Mouse (Mus musculus) right cerebral cortex, adult 2 months (tissue): ENCODE results near the gene Ccdc130.
"Not testable (repeated sequence)": the region's sequence is repeated elsewhere in the genome, so short reads cannot be mapped to it uniquely, and the experiment has no call there.

Experiments used
- DNase-seq, 2 experiments: peaks; one replicate each; pipeline ENCODE4 v3.0.0; 2021 to 2022; ENCODE audit warnings: low spot score in 2 of 2

The Ccdc130 gene

GRCm38 (mm10) chr8:84269950-84270773, at the start of gene Ccdc130:
Ccdc130 (minus strand) TSS chr8:84270380.
- peak; percentile 100 for DNase-seq

GRCm38 (mm10) chr8:84308376-84308775, 38.2 kb upstream of the Ccdc130 start:
- DNase-seq, result no peak

- DNase-seq, result no peak
Measured at GRCm38 (mm10) chr8:84303951-84304350, 33.8 kb upstream of the Ccdc130 start.

GRCm38 (mm10) chr8:84297029-84297785, 27.0 kb upstream of the Ccdc130 start:
- peak in 1 of 2 experiments; percentile 8 for DNase-seq

GRCm38 (mm10) chr8:84291688-84292087, 21.5 kb upstream of the Ccdc130 start:
- DNase-seq, result peak; percentile 54 to 66

GRCm38 (mm10) chr8:84291086-84291485, 20.9 kb upstream of the Ccdc130 start:
- DNase-seq, result no peak

- no peak for DNase-seq
Measured at GRCm38 (mm10) chr8:84288892-84289291, 18.7 kb upstream of the Ccdc130 start.

GRCm38 (mm10) chr8:84285665-84286064, 15.5 kb upstream of the Ccdc130 start:
- DNase-seq, result not testable (repeated sequence)

GRCm38 (mm10) chr8:84284608-84285063, 14.5 kb upstream of the Ccdc130 start:
- peak; percentile 24 to 42 for DNase-seq

- DNase-seq, result no peak
Measured at GRCm38 (mm10) chr8:84280777-84281176, 10.6 kb upstream of the Ccdc130 start.

- no peak for DNase-seq
Measured at GRCm38 (mm10) chr8:84276447-84276846, 6.3 kb upstream of the Ccdc130 start.

- no peak for DNase-seq
Measured at GRCm38 (mm10) chr8:84273968-84274367, 3.8 kb upstream of the Ccdc130 start.

GRCm38 (mm10) chr8:84272302-84272701, 2.1 kb upstream of the Ccdc130 start:
- DNase-seq, result no peak

- peak; percentile 39 to 51 for DNase-seq
Measured at GRCm38 (mm10) chr8:84261098-84261497, 9.1 kb downstream of the Ccdc130 start.

- DNase-seq, result peak; percentile 76 to 83
Measured at GRCm38 (mm10) chr8:84256822-84257610, 13.2 kb downstream of the Ccdc130 start, which contains the start of gene Mri1. Mri1 (minus strand) TSS chr8:84257326.

- peak in 1 of 2 experiments; percentile 54 for DNase-seq
Measured at GRCm38 (mm10) chr8:84256458-84256821, 13.7 kb downstream of the Ccdc130 start.

- no peak for DNase-seq
Measured at GRCm38 (mm10) chr8:84255858-84256257, 14.3 kb downstream of the Ccdc130 start.

- DNase-seq, result peak; percentile 85 to 90
Measured at GRCm38 (mm10) chr8:84249257-84250170, 20.7 kb downstream of the Ccdc130 start, which contains the start of gene D8Ertd738e. D8Ertd738e (minus strand) TSS chr8:84249719.

GRCm38 (mm10) chr8:84241821-84242220, 28.4 kb downstream of the Ccdc130 start:
- no peak for DNase-seq

GRCm38 (mm10) chr8:84241167-84241566, 29.0 kb downstream of the Ccdc130 start:
- DNase-seq, result no peak
